Mouse (Mus musculus): ENCODE measurements around the gene Ankrd13b. TPM values are rescaled to one million over a fixed set of nuclear protein-coding genes. Genes with fewer than 3 reads are reported as not detected.

Gene Ankrd13b
- polyA plus RNA-seq, 1 experiment, result 8.9 TPM

DNA sequence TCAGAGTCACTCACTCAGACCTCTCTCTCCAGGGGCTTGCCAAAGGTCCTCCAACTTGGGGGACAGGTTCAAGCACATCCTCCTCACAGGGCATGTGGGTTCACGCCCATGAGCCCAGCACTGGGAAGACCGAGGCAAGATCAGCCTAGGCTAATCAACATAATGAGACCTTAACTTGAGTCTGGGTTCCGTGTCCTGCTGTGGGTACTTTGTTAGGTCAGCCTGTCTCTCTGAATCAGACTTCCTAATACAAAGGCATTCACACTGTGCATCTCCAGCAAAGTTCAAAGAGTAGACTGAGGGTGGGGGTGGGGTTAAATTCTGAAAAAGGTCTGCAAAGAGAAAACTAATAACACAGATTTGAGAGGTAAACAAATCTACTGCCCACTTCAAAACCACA lies 24.4 kb downstream of the Ankrd13b start:
- WGBS, result 85% methylated on average over 3 of the region's 3 CpGs
- TF ChIP-seq CTCF (IDR thresholded peaks at IDR 0.05; ENCODE audit: extremely low read depth, insufficient read depth, insufficient read length, insufficient replicate concordance) (no peak), POLR2A (IDR thresholded peaks at IDR 0.05; ENCODE audit: low read depth, low read length) (no peak)
- H3K27ac ChIP-seq (ENCODE audit: insufficient read depth, low read length), result no peak overlapping the region
- no peaks in the 10 kb centered on the region for H3K36me3 ChIP-seq (ENCODE audit: control insufficient read depth, insufficient read depth, low read length)
- no peak overlapping the region for H3K4me3 ChIP-seq (ENCODE audit: extremely low read depth, insufficient read depth, insufficient read length)
- H3K27me3 ChIP-seq (ENCODE audit: control insufficient read depth, insufficient read depth, low read length), result peaks cover 13% of the 10 kb centered on the region
- peaks cover 7% of the 10 kb centered on the region for H3K4me1 ChIP-seq (ENCODE audit: control insufficient read depth, insufficient read depth, insufficient read length)
- DNase-seq (ENCODE audit: low read depth in 1 of 2, low spot score in 2 of 2), result no peak

GRCm38 (mm10) chr11:77464684-77465083 lies 24.8 kb downstream of the Ankrd13b start:
- Histone ChIP-seq H3K4me3 (ENCODE audit: extremely low read depth, insufficient read depth, insufficient read length) (no peak overlapping the region), H3K4me1 (ENCODE audit: control insufficient read depth, insufficient read depth, insufficient read length) (peaks cover 7% of the 10 kb centered on the region), H3K27me3 (ENCODE audit: control insufficient read depth, insufficient read depth, low read length) (peaks cover 13% of the 10 kb centered on the region), H3K27ac (ENCODE audit: insufficient read depth, low read length) (no peak overlapping the region), H3K36me3 (ENCODE audit: control insufficient read depth, insufficient read depth, low read length) (no peaks in the 10 kb centered on the region)
- 79% methylated on average over 4 of the region's 4 CpGs for WGBS
- TF ChIP-seq POLR2A (IDR thresholded peaks at IDR 0.05; ENCODE audit: low read depth, low read length), result no peak
- no peak for TF ChIP-seq CTCF (IDR thresholded peaks at IDR 0.05; ENCODE audit: extremely low read depth, insufficient read depth, insufficient read length, insufficient replicate concordance)
- no peak for DNase-seq (ENCODE audit: low read depth in 1 of 2, low spot score in 2 of 2)

- no peak for TF ChIP-seq CTCF (IDR thresholded peaks at IDR 0.05; ENCODE audit: extremely low read depth, insufficient read depth, insufficient read length, insufficient replicate concordance)
- DNase-seq (ENCODE audit: low read depth in 1 of 2, low spot score in 2 of 2), result no peak
- H3K4me3 ChIP-seq (ENCODE audit: extremely low read depth, insufficient read depth, insufficient read length), result no peak overlapping the region
- WGBS, result 85% methylated on average over 10 of the region's 10 CpGs
- H3K36me3 ChIP-seq (ENCODE audit: control insufficient read depth, insufficient read depth, low read length), result no peaks in the 10 kb centered on the region
- H3K27ac ChIP-seq (ENCODE audit: insufficient read depth, low read length), result no peak overlapping the region
- H3K4me1 ChIP-seq (ENCODE audit: control insufficient read depth, insufficient read depth, insufficient read length), result peaks cover 7% of the 10 kb centered on the region
- peaks cover 13% of the 10 kb centered on the region for H3K27me3 ChIP-seq (ENCODE audit: control insufficient read depth, insufficient read depth, low read length)
Measured at GRCm38 (mm10) chr11:77463786-77464185, 25.7 kb downstream of the Ankrd13b start.

GRCm38 (mm10) chr11:77463101-77463445 lies 26.4 kb downstream of the Ankrd13b start:
- Histone ChIP-seq H3K27ac (ENCODE audit: insufficient read depth, low read length) (no peak overlapping the region), H3K36me3 (ENCODE audit: control insufficient read depth, insufficient read depth, low read length) (no peaks in the 10 kb centered on the region), H3K27me3 (ENCODE audit: control insufficient read depth, insufficient read depth, low read length) (peaks cover 13% of the 10 kb centered on the region), H3K4me1 (ENCODE audit: control insufficient read depth, insufficient read depth, insufficient read length) (peaks cover 7% of the 10 kb centered on the region), H3K4me3 (ENCODE audit: extremely low read depth, insufficient read depth, insufficient read length) (peak overlapping the region; percentile 49; the same call in 1 of the 2 replicates)
- no peak for TF ChIP-seq POLR2A (IDR thresholded peaks at IDR 0.05; ENCODE audit: low read depth, low read length)
- no peak for TF ChIP-seq CTCF (IDR thresholded peaks at IDR 0.05; ENCODE audit: extremely low read depth, insufficient read depth, insufficient read length, insufficient replicate concordance)
- no peak for DNase-seq (ENCODE audit: low read depth in 1 of 2, low spot score in 2 of 2)
- 42% methylated on average over 8 of the region's 8 CpGs for WGBS

- TF ChIP-seq CTCF (IDR thresholded peaks at IDR 0.05; ENCODE audit: extremely low read depth, insufficient read depth, insufficient read length, insufficient replicate concordance) (no peak), POLR2A (IDR thresholded peaks at IDR 0.05; ENCODE audit: low read depth, low read length) (no peak)
- peak within 1 kb of the TSS; percentile 49 for H3K4me3 ChIP-seq (ENCODE audit: extremely low read depth, insufficient read depth, insufficient read length)
- H3K27ac ChIP-seq (ENCODE audit: insufficient read depth, low read length), result no peak within 1 kb of the TSS
- H3K27me3 ChIP-seq (ENCODE audit: control insufficient read depth, insufficient read depth, low read length), result peaks cover 13% of the 10 kb centered on the region
- H3K36me3 ChIP-seq (ENCODE audit: control insufficient read depth, insufficient read depth, low read length), result no peaks in the 10 kb centered on the region; the same call in 1 of the 2 replicates
- WGBS, result 1% methylated on average over 72 of the region's 73 CpGs
- H3K4me1 ChIP-seq (ENCODE audit: control insufficient read depth, insufficient read depth, insufficient read length), result peaks cover 4% of the 10 kb centered on the region
- peak in 1 of 2 experiments; percentile 50 for DNase-seq (ENCODE audit: low read depth in 1 of 2, low spot score in 2 of 2)
Measured at GRCm38 (mm10) chr11:77462283-77463100, 27.0 kb downstream of the Ankrd13b start, which contains the start of gene Coro6. Coro6 (plus strand) TSS chr11:77462411.

DNA sequence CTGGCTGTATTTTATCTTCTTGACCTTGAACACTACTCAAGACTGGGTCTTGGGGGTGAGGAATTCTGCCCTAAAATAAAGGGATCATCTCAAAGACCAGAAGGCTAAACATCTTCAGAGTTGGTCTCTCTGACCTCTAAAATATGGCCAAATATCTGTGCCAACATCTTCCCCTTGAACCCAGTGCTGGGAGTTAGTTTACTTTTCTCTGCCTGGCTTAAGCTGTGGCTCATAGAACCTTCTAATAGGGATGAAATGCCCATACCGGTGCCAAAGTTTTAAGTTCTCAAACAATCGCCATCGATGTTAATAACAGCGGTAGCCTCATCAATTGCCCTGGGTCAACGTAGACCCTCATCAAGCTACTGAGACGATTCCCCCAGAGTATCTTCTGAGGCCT lies 27.6 kb downstream of the Ankrd13b start:
- no peak for DNase-seq (ENCODE audit: low read depth in 1 of 2, low spot score in 2 of 2)
- Histone ChIP-seq H3K4me1 (ENCODE audit: control insufficient read depth, insufficient read depth, insufficient read length) (no peaks in the 10 kb centered on the region; the same call in 1 of the 2 replicates), H3K36me3 (ENCODE audit: control insufficient read depth, insufficient read depth, low read length) (no peaks in the 10 kb centered on the region; the same call in 1 of the 2 replicates), H3K27me3 (ENCODE audit: control insufficient read depth, insufficient read depth, low read length) (peaks cover 13% of the 10 kb centered on the region), H3K27ac (ENCODE audit: insufficient read depth, low read length) (no peak overlapping the region), H3K4me3 (ENCODE audit: extremely low read depth, insufficient read depth, insufficient read length) (peak overlapping the region; percentile 49; the same call in 1 of the 2 replicates)
- TF ChIP-seq CTCF (IDR thresholded peaks at IDR 0.05; ENCODE audit: extremely low read depth, insufficient read depth, insufficient read length, insufficient replicate concordance) (no peak), POLR2A (IDR thresholded peaks at IDR 0.05; ENCODE audit: low read depth, low read length) (no peak)
- WGBS, result 8% methylated on average over 6 of the region's 6 CpGs

- no peaks in the 10 kb centered on the region for H3K4me1 ChIP-seq (ENCODE audit: control insufficient read depth, insufficient read depth, insufficient read length)
- 74% methylated on average over 6 of the region's 6 CpGs for WGBS
- no peak for DNase-seq (ENCODE audit: low read depth in 1 of 2, low spot score in 2 of 2)
- H3K27ac ChIP-seq (ENCODE audit: insufficient read depth, low read length), result no peak overlapping the region
- H3K27me3 ChIP-seq (ENCODE audit: control insufficient read depth, insufficient read depth, low read length), result no peaks in the 10 kb centered on the region
- H3K4me3 ChIP-seq (ENCODE audit: extremely low read depth, insufficient read depth, insufficient read length), result no peak overlapping the region
- H3K36me3 ChIP-seq (ENCODE audit: control insufficient read depth, insufficient read depth, low read length), result peaks cover 24% of the 10 kb centered on the region
- TF ChIP-seq POLR2A (IDR thresholded peaks at IDR 0.05; ENCODE audit: low read depth, low read length), result no peak
- TF ChIP-seq CTCF (IDR thresholded peaks at IDR 0.05; ENCODE audit: extremely low read depth, insufficient read depth, insufficient read length, insufficient replicate concordance), result no peak
Measured at GRCm38 (mm10) chr11:77456866-77457265, 32.6 kb downstream of the Ankrd13b start.

All from spleen, adult 2 months (tissue).